13 mouse cellular contexts compared by ENCODE assay signal in the genomic region with DNA sequence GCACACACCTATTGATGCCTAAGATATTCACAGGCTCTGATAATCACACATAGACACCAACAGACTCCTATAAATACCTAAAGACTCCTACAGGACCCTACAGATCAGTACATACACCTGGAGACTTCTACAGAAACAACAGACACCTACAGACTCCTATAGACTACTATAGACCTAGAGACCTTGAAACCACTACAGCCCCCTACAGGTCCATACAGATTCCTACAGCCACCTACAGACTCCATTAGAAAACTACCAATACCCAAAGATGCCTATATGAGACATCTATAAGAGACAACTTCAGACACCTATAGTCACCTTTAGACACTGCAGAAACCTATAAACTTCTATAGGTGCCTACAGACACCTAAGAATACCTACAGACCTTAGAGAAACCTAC. TPM values are rescaled to one million over a fixed set of nuclear protein-coding genes. Genes with fewer than 3 reads are reported as not detected.
DNase-seq lines count a peak whose midpoint lies in the region; ATAC-seq and TF ChIP-seq lines count a peak whose summit lies in the region.
"Had no signal": no experiment of that assay in that cellular context is flagged by ENCODE, and none has a peak within 500 bp of the region (broad histone marks: within the 10 kb centered on the region; RNA-seq: fewer than 3 reads in every experiment).

No protein-coding gene starts in this region.

- H3K9ac ChIP-seq in hindbrain, postnatal 0 days (replicated peaks; ENCODE audit: low read length) = no peak overlapping the region
- no peak overlapping the region for H3K9ac ChIP-seq in hindbrain, embryonic 13.5 days
- H3K9ac ChIP-seq in midbrain, embryonic 14.5 days (replicated peaks; ENCODE audit: low read length) = no peak overlapping the region
- no peak overlapping the region for H3K9ac ChIP-seq in midbrain, embryonic 15.5 days
- no peak overlapping the region for H3K9ac ChIP-seq in stomach, embryonic 16.5 days (ENCODE audit: low read length)
- H3K9ac ChIP-seq: liver, embryonic 15.5 days had no signal

- peaks cover 3% of the 10 kb centered on the region; the same call in 1 of the 2 replicates for H3K4me1 ChIP-seq in hindbrain, postnatal 0 days (ENCODE audit: insufficient read depth, low read length)
- no peaks in the 10 kb centered on the region for H3K4me1 ChIP-seq in hindbrain, embryonic 13.5 days (replicated peaks)
- no peaks in the 10 kb centered on the region for H3K4me1 ChIP-seq in midbrain, embryonic 14.5 days (ENCODE audit: control insufficient read depth, insufficient read depth, low read length)
- H3K4me1 ChIP-seq in midbrain, embryonic 15.5 days = no peaks in the 10 kb centered on the region
- H3K4me1 ChIP-seq in stomach, embryonic 16.5 days (ENCODE audit: control insufficient read depth, insufficient read depth, low read length) = no peaks in the 10 kb centered on the region
- no peaks in the 10 kb centered on the region for H3K4me1 ChIP-seq in thymus, adult 2 months (replicated peaks; ENCODE audit: control insufficient read depth, insufficient read depth, low read length)
- H3K4me1 ChIP-seq: liver, embryonic 15.5 days had no signal

- peak; percentile 39 for TF ChIP-seq CTCF in hindbrain, postnatal 0 days (IDR thresholded peaks at IDR 0.05; ENCODE audit: low read depth)
- no peak for TF ChIP-seq CTCF in thymus, adult 2 months (IDR thresholded peaks at IDR 0.05; ENCODE audit: borderline replicate concordance, control insufficient read depth, extremely low read depth, insufficient read depth, low read length, poor library complexity)

- DNase-seq in hindbrain, postnatal 0 days (ENCODE audit: low spot score) = no peak
- DNase-seq in midbrain, embryonic 14.5 days = peak; percentile 25
- DNase-seq in ovary, postnatal 36 days (ENCODE audit: low spot score) = no peak
- DNase-seq in thymus, adult 2 months = no peak
- DNase-seq: cerebellum, adult 11 months had no signal

- H3K4me2 ChIP-seq in hindbrain, postnatal 0 days (ENCODE audit: low read depth, low read length) = no peak overlapping the region
- no peak overlapping the region for H3K4me2 ChIP-seq in hindbrain, embryonic 13.5 days
- H3K4me2 ChIP-seq in midbrain, embryonic 14.5 days (ENCODE audit: low read length) = no peak overlapping the region
- no peak overlapping the region for H3K4me2 ChIP-seq in midbrain, embryonic 15.5 days
- H3K4me2 ChIP-seq in stomach, embryonic 16.5 days (ENCODE audit: low read depth, low read length) = no peak overlapping the region
- H3K4me2 ChIP-seq: liver, embryonic 15.5 days had no signal

- H3K27me3 ChIP-seq in hindbrain, postnatal 0 days (ENCODE audit: insufficient read depth, low read length) = no peaks in the 10 kb centered on the region
- peaks cover 23% of the 10 kb centered on the region for H3K27me3 ChIP-seq in hindbrain, embryonic 13.5 days
- H3K27me3 ChIP-seq in midbrain, embryonic 14.5 days (ENCODE audit: control insufficient read depth, insufficient read depth, low read length) = no peaks in the 10 kb centered on the region
- H3K27me3 ChIP-seq in midbrain, embryonic 15.5 days (replicated peaks) = peaks cover 4% of the 10 kb centered on the region; the same call in 1 of the 2 replicates
- no peaks in the 10 kb centered on the region for H3K27me3 ChIP-seq in stomach, embryonic 16.5 days (ENCODE audit: control insufficient read depth, insufficient read depth, low read length)
- no peaks in the 10 kb centered on the region for H3K27me3 ChIP-seq in thymus, adult 2 months (ENCODE audit: control insufficient read depth, insufficient read depth, low read length)

- H3K36me3 ChIP-seq in hindbrain, postnatal 0 days (ENCODE audit: insufficient read depth, low read length) = no peaks in the 10 kb centered on the region
- no peaks in the 10 kb centered on the region for H3K36me3 ChIP-seq in hindbrain, embryonic 13.5 days
- H3K36me3 ChIP-seq in midbrain, embryonic 14.5 days (ENCODE audit: control insufficient read depth, insufficient read depth, low read length) = no peaks in the 10 kb centered on the region
- H3K36me3 ChIP-seq in midbrain, embryonic 15.5 days (replicated peaks) = no peaks in the 10 kb centered on the region
- H3K36me3 ChIP-seq in stomach, embryonic 16.5 days (ENCODE audit: control insufficient read depth, insufficient read depth, low read length) = no peaks in the 10 kb centered on the region
- H3K36me3 ChIP-seq in thymus, adult 2 months (ENCODE audit: control insufficient read depth, insufficient read depth, low read length) = no peaks in the 10 kb centered on the region
- H3K36me3 ChIP-seq: liver, embryonic 15.5 days had no signal

- H3K4me3 ChIP-seq in hindbrain, postnatal 0 days (ENCODE audit: low read length) = no peak overlapping the region
- no peak overlapping the region for H3K4me3 ChIP-seq in hindbrain, embryonic 13.5 days
- H3K4me3 ChIP-seq in midbrain, embryonic 14.5 days (replicated peaks; ENCODE audit: low read depth, low read length) = no peak overlapping the region
- H3K4me3 ChIP-seq in midbrain, embryonic 15.5 days = no peak overlapping the region
- H3K4me3 ChIP-seq in stomach, embryonic 16.5 days (replicated peaks; ENCODE audit: low read length) = no peak overlapping the region
- no peak overlapping the region for H3K4me3 ChIP-seq in thymus, adult 2 months (ENCODE audit: control insufficient read depth, insufficient read depth, low read length)
- H3K4me3 ChIP-seq: liver, embryonic 15.5 days; myocyte had no signal

- ATAC-seq in hindbrain, postnatal 0 days = no peak
- no peak for ATAC-seq in hindbrain, embryonic 13.5 days (ENCODE audit: low FRiP score)
- no peak for ATAC-seq in midbrain, embryonic 14.5 days (ENCODE audit: low FRiP score, low TSS enrichment)
- ATAC-seq in midbrain, embryonic 15.5 days (replicated peaks) = no peak
- ATAC-seq in common myeloid progenitor, adult 5-6 weeks (replicated peaks; ENCODE audit: low read depth, poor library complexity, severe bottlenecking) = peak; percentile 89
- ATAC-seq in stomach, embryonic 16.5 days (ENCODE audit: insufficient read depth, low FRiP score) = 0 out of 2 replicates have a peak, but pooled peaks have one; percentile 53
- ATAC-seq: forebrain, embryonic 16.5 days had no signal

- H3K9me3 ChIP-seq in hindbrain, postnatal 0 days (ENCODE audit: low read length) = no peaks in the 10 kb centered on the region
- H3K9me3 ChIP-seq in hindbrain, embryonic 13.5 days = no peaks in the 10 kb centered on the region
- no peaks in the 10 kb centered on the region for H3K9me3 ChIP-seq in midbrain, embryonic 14.5 days (ENCODE audit: control insufficient read depth, low read length)
- H3K9me3 ChIP-seq in midbrain, embryonic 15.5 days = no peaks in the 10 kb centered on the region
- H3K9me3 ChIP-seq in stomach, embryonic 16.5 days (replicated peaks; ENCODE audit: control insufficient read depth, low read length) = no peaks in the 10 kb centered on the region
- H3K9me3 ChIP-seq: liver, embryonic 15.5 days had no signal

- TF ChIP-seq POLR2A in thymus, adult 2 months (IDR thresholded peaks at IDR 0.05; ENCODE audit: control insufficient read depth, extremely low read depth, insufficient read depth, low read length, poor library complexity) = no peak

- no peak overlapping the region for H3K27ac ChIP-seq in hindbrain, postnatal 0 days
- H3K27ac ChIP-seq in hindbrain, embryonic 13.5 days = no peak overlapping the region
- no peak overlapping the region for H3K27ac ChIP-seq in midbrain, embryonic 14.5 days (replicated peaks; ENCODE audit: low read depth, low read length)
- no peak overlapping the region for H3K27ac ChIP-seq in midbrain, embryonic 15.5 days
- no peak overlapping the region for H3K27ac ChIP-seq in stomach, embryonic 16.5 days (ENCODE audit: low read length)
- no peak overlapping the region for H3K27ac ChIP-seq in thymus, adult 2 months (ENCODE audit: control insufficient read depth, insufficient read depth, low read length)
- H3K27ac ChIP-seq: liver, embryonic 15.5 days had no signal

RNA-seq across cellular contexts. Expression of gene Nfic, which starts 14.4 kb away (rescaled TPM):
- total RNA-seq in hindbrain, postnatal 0 days (2014; rRNA removed) = 17.2 and 26.5 TPM in 2 replicates
- polyA plus RNA-seq in hindbrain, postnatal 0 days (2015; fragmentation: Nextera tagmentation; extraction: Ambion mirVana) = 33.8 and 34.6 TPM in 2 replicates
- 21.3 and 22.4 TPM in 2 replicates for polyA plus RNA-seq in hindbrain, embryonic 13.5 days (2015; fragmentation: Nextera tagmentation; extraction: Ambion mirVana)
- polyA plus RNA-seq in midbrain, embryonic 14.5 days (2014; fragmentation: Nextera tagmentation; extraction: Ambion mirVana) = 11.2 and 13.7 TPM in 2 replicates
- 18.1 and 22.8 TPM in 2 replicates for polyA plus RNA-seq in midbrain, embryonic 15.5 days (2015; fragmentation: Nextera tagmentation; extraction: Ambion mirVana)
- total RNA-seq in common myeloid progenitor, adult 5-6 weeks (2017) = 13.7 and 18.2 TPM in 2 replicates
- 74.8 and 82.5 TPM in 2 replicates for polyA plus RNA-seq in stomach, embryonic 16.5 days (2015; fragmentation: Nextera tagmentation; extraction: Ambion mirVana)
- polyA plus RNA-seq in thymus, adult 2 months (2012; rRNA removed) = 26.3 and 26.7 TPM in 2 replicates

RNA-seq across cellular contexts. Expression of gene Celf5, which starts 41.5 kb away (rescaled TPM):
- 93.9 and 128 TPM in 2 replicates for total RNA-seq in hindbrain, postnatal 0 days (2014; rRNA removed)
- 40.1 and 43.2 TPM in 2 replicates for polyA plus RNA-seq in hindbrain, postnatal 0 days (2015; fragmentation: Nextera tagmentation; extraction: Ambion mirVana)
- polyA plus RNA-seq in hindbrain, embryonic 13.5 days (2015; fragmentation: Nextera tagmentation; extraction: Ambion mirVana) = 61.3 and 69.0 TPM in 2 replicates
- polyA plus RNA-seq in midbrain, embryonic 14.5 days (2014; fragmentation: Nextera tagmentation; extraction: Ambion mirVana) = 61.3 and 117 TPM in 2 replicates
- 106 and 109 TPM in 2 replicates for polyA plus RNA-seq in midbrain, embryonic 15.5 days (2015; fragmentation: Nextera tagmentation; extraction: Ambion mirVana)
- 0.14 TPM in 1 of 2 replicates, not detected in the other for total RNA-seq in common myeloid progenitor, adult 5-6 weeks (2017)
- polyA plus RNA-seq in stomach, embryonic 16.5 days (2015; fragmentation: Nextera tagmentation; extraction: Ambion mirVana) = 1.3 and 1.5 TPM in 2 replicates
- 4.3 and 5.1 TPM in 2 replicates for polyA plus RNA-seq in thymus, adult 2 months (2012; rRNA removed)
- polyA plus RNA-seq: liver, embryonic 15.5 days had no signal

RNA-seq across cellular contexts. Expression of gene Smim24, which starts 48.2 kb away (rescaled TPM):
- total RNA-seq in hindbrain, postnatal 0 days (2014; rRNA removed) = 2.9 and 3.7 TPM in 2 replicates
- polyA plus RNA-seq in hindbrain, postnatal 0 days (2015; fragmentation: Nextera tagmentation; extraction: Ambion mirVana) = 1.4 and 1.7 TPM in 2 replicates
- 1.8 TPM in 2 replicates for polyA plus RNA-seq in hindbrain, embryonic 13.5 days (2015; fragmentation: Nextera tagmentation; extraction: Ambion mirVana)
- 1.0 and 1.2 TPM in 2 replicates for polyA plus RNA-seq in midbrain, embryonic 14.5 days (2014; fragmentation: Nextera tagmentation; extraction: Ambion mirVana)
- 1.4 and 1.6 TPM in 2 replicates for polyA plus RNA-seq in midbrain, embryonic 15.5 days (2015; fragmentation: Nextera tagmentation; extraction: Ambion mirVana)
- total RNA-seq in common myeloid progenitor, adult 5-6 weeks (2017) = 5.0 and 13.2 TPM in 2 replicates
- polyA plus RNA-seq in stomach, embryonic 16.5 days (2015; fragmentation: Nextera tagmentation; extraction: Ambion mirVana) = 61.8 and 65.3 TPM in 2 replicates
- 49.7 and 51.1 TPM in 2 replicates for polyA plus RNA-seq in thymus, adult 2 months (2012; rRNA removed)

RNA-seq across cellular contexts. Expression of gene Gm48552, which starts 52.2 kb away (rescaled TPM):
- 7.5 TPM in 2 replicates for total RNA-seq in hindbrain, postnatal 0 days (2014; rRNA removed)
- 2.7 and 4.0 TPM in 2 replicates for polyA plus RNA-seq in hindbrain, postnatal 0 days (2015; fragmentation: Nextera tagmentation; extraction: Ambion mirVana)
- polyA plus RNA-seq in hindbrain, embryonic 13.5 days (2015; fragmentation: Nextera tagmentation; extraction: Ambion mirVana) = 2.0 and 2.3 TPM in 2 replicates
- polyA plus RNA-seq in midbrain, embryonic 14.5 days (2014; fragmentation: Nextera tagmentation; extraction: Ambion mirVana) = 1.3 and 2.9 TPM in 2 replicates
- polyA plus RNA-seq in midbrain, embryonic 15.5 days (2015; fragmentation: Nextera tagmentation; extraction: Ambion mirVana) = 2.7 and 3.3 TPM in 2 replicates
- total RNA-seq in common myeloid progenitor, adult 5-6 weeks (2017) = 1.6 TPM in 1 of 2 replicates, not detected in the other
- 1.3 and 1.5 TPM in 2 replicates for polyA plus RNA-seq in stomach, embryonic 16.5 days (2015; fragmentation: Nextera tagmentation; extraction: Ambion mirVana)
- polyA plus RNA-seq in thymus, adult 2 months (2012; rRNA removed) = 7.5 and 8.4 TPM in 2 replicates
- polyA plus RNA-seq: embryonic facial prominence, embryonic 11.5 days; liver, embryonic 15.5 days had no signal

RNA-seq across cellular contexts. Expression of gene Ncln, which starts 55.2 kb away (rescaled TPM):
- total RNA-seq in hindbrain, postnatal 0 days (2014; rRNA removed) = 124 and 170 TPM in 2 replicates
- 66.3 and 66.5 TPM in 2 replicates for polyA plus RNA-seq in hindbrain, postnatal 0 days (2015; fragmentation: Nextera tagmentation; extraction: Ambion mirVana)
- polyA plus RNA-seq in hindbrain, embryonic 13.5 days (2015; fragmentation: Nextera tagmentation; extraction: Ambion mirVana) = 56.0 and 62.1 TPM in 2 replicates
- 51.6 and 51.8 TPM in 2 replicates for polyA plus RNA-seq in midbrain, embryonic 14.5 days (2014; fragmentation: Nextera tagmentation; extraction: Ambion mirVana)
- 69.7 and 73.8 TPM in 2 replicates for polyA plus RNA-seq in midbrain, embryonic 15.5 days (2015; fragmentation: Nextera tagmentation; extraction: Ambion mirVana)
- total RNA-seq in common myeloid progenitor, adult 5-6 weeks (2017) = 46.6 and 52.9 TPM in 2 replicates
- polyA plus RNA-seq in stomach, embryonic 16.5 days (2015; fragmentation: Nextera tagmentation; extraction: Ambion mirVana) = 88.4 and 96.7 TPM in 2 replicates
- 332 and 337 TPM in 2 replicates for polyA plus RNA-seq in thymus, adult 2 months (2012; rRNA removed)

Comparison
In these comparisons a context has a peak if more than half of its experiments do, and no peak if none do; other contexts are left out.
1. ATAC-seq: peak in common myeloid progenitor, adult 5-6 weeks (single experiment) and stomach, embryonic 16.5 days (single experiment); none in hindbrain, postnatal 0 days (single experiment), hindbrain, embryonic 13.5 days (single experiment), midbrain, embryonic 14.5 days (single experiment) and midbrain, embryonic 15.5 days (single experiment).
2. RNA of gene Smim24, which starts 48.2 kb away (polyA plus RNA-seq): 61.8 to 65.3 TPM in stomach, embryonic 16.5 days and 49.7 to 51.1 TPM in thymus, adult 2 months; 1.8 TPM in hindbrain, embryonic 13.5 days, 1.4 to 1.6 TPM in midbrain, embryonic 15.5 days, 1.4 to 1.7 TPM in hindbrain, postnatal 0 days and 1.0 to 1.2 TPM in midbrain, embryonic 14.5 days; every median in the first group is over 10 times any median in the second.